ENCODE assay signal across 11 mouse cellular contexts in genomic region chr6:87789791-87790190, GRCm38 (mm10). TPM values are rescaled to one million over a fixed set of nuclear protein-coding genes. Genes with fewer than 3 reads are reported as not detected.
DNase-seq lines count a peak whose midpoint lies in the region; ATAC-seq and TF ChIP-seq lines count a peak whose summit lies in the region.
"Had no signal": no experiment of that assay in that cellular context is flagged by ENCODE, and none has a peak within 500 bp of the region (broad histone marks: within the 10 kb centered on the region; RNA-seq: fewer than 3 reads in every experiment).

No protein-coding gene starts in this region.

- H3K9ac ChIP-seq in forebrain, embryonic 16.5 days (replicated peaks; ENCODE audit: low read depth, low read length), result no peak overlapping the region
- H3K9ac ChIP-seq in kidney, postnatal 0 days (ENCODE audit: low read depth, low read length), result no peak overlapping the region
- no peak overlapping the region; the same call in 1 of the 2 replicates for H3K9ac ChIP-seq in embryonic facial prominence, embryonic 14.5 days (ENCODE audit: low read depth, low read length)
- H3K9ac ChIP-seq in liver, embryonic 15.5 days, result peak overlapping the region; percentile 50
- no peak overlapping the region for H3K9ac ChIP-seq in hindbrain, postnatal 0 days (replicated peaks; ENCODE audit: low read length)

- no peaks in the 10 kb centered on the region for H3K9me3 ChIP-seq in forebrain, embryonic 10.5 days
- no peaks in the 10 kb centered on the region for H3K9me3 ChIP-seq in forebrain, embryonic 16.5 days (ENCODE audit: control insufficient read depth, low read length)
- no peaks in the 10 kb centered on the region for H3K9me3 ChIP-seq in kidney, postnatal 0 days (replicated peaks; ENCODE audit: low read length)
- no peaks in the 10 kb centered on the region for H3K9me3 ChIP-seq in embryonic facial prominence, embryonic 14.5 days (ENCODE audit: control insufficient read depth, low read length)
- H3K9me3 ChIP-seq in liver, embryonic 15.5 days (replicated peaks), result no peaks in the 10 kb centered on the region
- H3K9me3 ChIP-seq in hindbrain, postnatal 0 days (ENCODE audit: low read length), result no peaks in the 10 kb centered on the region
- H3K9me3 ChIP-seq: embryonic facial prominence, embryonic 12.5 days had no signal

- H3K27ac ChIP-seq in forebrain, embryonic 10.5 days, result peak overlapping the region; percentile 66
- H3K27ac ChIP-seq in forebrain, embryonic 16.5 days (ENCODE audit: low read length), result no peak overlapping the region
- H3K27ac ChIP-seq in kidney, postnatal 0 days, result peak overlapping the region; percentile 62
- H3K27ac ChIP-seq in kidney, adult 2 months (ENCODE audit: insufficient read depth, low read depth, low read length), result no peak overlapping the region
- H3K27ac ChIP-seq in embryonic facial prominence, embryonic 14.5 days (replicated peaks; ENCODE audit: low read depth, low read length), result 0 out of 2 replicates have a peak overlapping the region, but pooled peaks have one; percentile 55
- peak overlapping the region; percentile 96 for H3K27ac ChIP-seq in liver, embryonic 15.5 days (replicated peaks)
- H3K27ac ChIP-seq in hindbrain, postnatal 0 days, result no peak overlapping the region
- H3K27ac ChIP-seq: layer of hippocampus, adult 2 months had no signal

- no peak for ATAC-seq in forebrain, embryonic 16.5 days
- ATAC-seq in kidney, postnatal 0 days (replicated peaks; ENCODE audit: low FRiP score, low read depth), result no peak
- no peak for ATAC-seq in embryonic facial prominence, embryonic 14.5 days (ENCODE audit: low read depth)
- ATAC-seq in liver, embryonic 15.5 days (ENCODE audit: insufficient read depth), result no peak
- ATAC-seq in hindbrain, postnatal 0 days, result no peak

- peaks cover 7% of the 10 kb centered on the region; the same call in 1 of the 2 replicates for H3K4me1 ChIP-seq in forebrain, embryonic 10.5 days
- H3K4me1 ChIP-seq in forebrain, embryonic 16.5 days (replicated peaks; ENCODE audit: control insufficient read depth, insufficient read depth, low read length), result peaks cover 5% of the 10 kb centered on the region
- peaks cover 9% of the 10 kb centered on the region for H3K4me1 ChIP-seq in kidney, postnatal 0 days (replicated peaks; ENCODE audit: insufficient read depth, low read length)
- 0 out of 2 replicates have a peak, but pooled peaks cover 2% of the 10 kb centered on the region for H3K4me1 ChIP-seq in kidney, adult 2 months (ENCODE audit: control insufficient read depth, insufficient read depth, low read length)
- H3K4me1 ChIP-seq in embryonic facial prominence, embryonic 14.5 days (ENCODE audit: control insufficient read depth, insufficient read depth, low read length), result 0 out of 2 replicates have a peak, but pooled peaks cover 3% of the 10 kb centered on the region
- H3K4me1 ChIP-seq in liver, embryonic 15.5 days (replicated peaks), result peaks cover 76% of the 10 kb centered on the region
- no peaks in the 10 kb centered on the region; the same call in 1 of the 2 replicates for H3K4me1 ChIP-seq in hindbrain, postnatal 0 days (ENCODE audit: insufficient read depth, low read length)

- H3K4me2 ChIP-seq in forebrain, embryonic 16.5 days (ENCODE audit: low read length), result no peak overlapping the region
- no peak overlapping the region for H3K4me2 ChIP-seq in kidney, postnatal 0 days (ENCODE audit: low read length)
- no peak overlapping the region for H3K4me2 ChIP-seq in embryonic facial prominence, embryonic 14.5 days (ENCODE audit: low read depth, low read length)
- H3K4me2 ChIP-seq in liver, embryonic 15.5 days, result 0 out of 2 replicates have a peak overlapping the region, but pooled peaks have one; percentile 65
- H3K4me2 ChIP-seq in hindbrain, postnatal 0 days (ENCODE audit: low read depth, low read length), result no peak overlapping the region
- H3K4me2 ChIP-seq: embryonic facial prominence, embryonic 12.5 days; midbrain, embryonic 11.5 days had no signal

- no peaks in the 10 kb centered on the region for H3K27me3 ChIP-seq in forebrain, embryonic 10.5 days (ENCODE audit: poor library complexity, severe bottlenecking)
- no peaks in the 10 kb centered on the region for H3K27me3 ChIP-seq in forebrain, embryonic 16.5 days (replicated peaks; ENCODE audit: control insufficient read depth, insufficient read depth, low read length)
- no peaks in the 10 kb centered on the region for H3K27me3 ChIP-seq in kidney, postnatal 0 days (ENCODE audit: insufficient read depth, low read length)
- no peaks in the 10 kb centered on the region for H3K27me3 ChIP-seq in kidney, adult 2 months (replicated peaks; ENCODE audit: control insufficient read depth, insufficient read depth, low read length)
- no peaks in the 10 kb centered on the region for H3K27me3 ChIP-seq in embryonic facial prominence, embryonic 14.5 days (replicated peaks; ENCODE audit: control insufficient read depth, insufficient read depth, low read length)
- no peaks in the 10 kb centered on the region for H3K27me3 ChIP-seq in liver, embryonic 15.5 days
- no peaks in the 10 kb centered on the region for H3K27me3 ChIP-seq in hindbrain, postnatal 0 days (ENCODE audit: insufficient read depth, low read length)
- H3K27me3 ChIP-seq: embryonic facial prominence, embryonic 12.5 days had no signal

- no peak overlapping the region for H3K4me3 ChIP-seq in forebrain, embryonic 10.5 days
- no peak overlapping the region for H3K4me3 ChIP-seq in forebrain, embryonic 16.5 days (replicated peaks; ENCODE audit: low read length)
- no peak overlapping the region for H3K4me3 ChIP-seq in kidney, postnatal 0 days (replicated peaks; ENCODE audit: low read depth, low read length)
- no peak overlapping the region for H3K4me3 ChIP-seq in kidney, adult 2 months (ENCODE audit: insufficient read depth, low read depth, low read length)
- no peak overlapping the region for H3K4me3 ChIP-seq in embryonic facial prominence, embryonic 14.5 days (ENCODE audit: low read depth, low read length)
- no peak overlapping the region for H3K4me3 ChIP-seq in liver, embryonic 15.5 days (replicated peaks)
- no peak overlapping the region for H3K4me3 ChIP-seq in hindbrain, postnatal 0 days (ENCODE audit: low read length)
- H3K4me3 ChIP-seq: embryonic facial prominence, embryonic 12.5 days; layer of hippocampus, adult 2 months had no signal

- H3K36me3 ChIP-seq in forebrain, embryonic 10.5 days (replicated peaks), result peaks cover 13% of the 10 kb centered on the region
- H3K36me3 ChIP-seq in forebrain, embryonic 16.5 days (ENCODE audit: control insufficient read depth, insufficient read depth), result 0 out of 2 replicates have a peak, but pooled peaks cover 3% of the 10 kb centered on the region
- peaks cover 11% of the 10 kb centered on the region for H3K36me3 ChIP-seq in kidney, postnatal 0 days (ENCODE audit: insufficient read depth, low read length)
- no peaks in the 10 kb centered on the region; the same call in 1 of the 2 replicates for H3K36me3 ChIP-seq in kidney, adult 2 months (ENCODE audit: control insufficient read depth, insufficient read depth, low read length)
- H3K36me3 ChIP-seq in embryonic facial prominence, embryonic 14.5 days (ENCODE audit: control insufficient read depth, insufficient read depth, low read length), result peaks cover 12% of the 10 kb centered on the region
- H3K36me3 ChIP-seq in liver, embryonic 15.5 days (replicated peaks), result peaks cover 73% of the 10 kb centered on the region
- peaks cover 6% of the 10 kb centered on the region; the same call in 1 of the 2 replicates for H3K36me3 ChIP-seq in hindbrain, postnatal 0 days (ENCODE audit: insufficient read depth, low read length)

- TF ChIP-seq POLR2A in kidney, adult 2 months (IDR thresholded peaks at IDR 0.05; ENCODE audit: low read depth, low read length), result no peak

- DNase-seq in forebrain, embryonic 10.5 days (ENCODE audit: extremely low spot score, low spot score), result no peak
- DNase-seq in kidney, postnatal 0 days (ENCODE audit: low spot score), result no peak
- no peak for DNase-seq in kidney, adult 2 months
- DNase-seq in embryonic facial prominence, embryonic 14.5 days (ENCODE audit: low spot score), result no peak
- DNase-seq in hindbrain, postnatal 0 days (ENCODE audit: low spot score), result no peak
- no peak for DNase-seq in layer of hippocampus, adult 8-10 months (ENCODE audit: low spot score in 2 of 2)

- no peak for TF ChIP-seq CTCF in kidney, postnatal 0 days (IDR thresholded peaks at IDR 0.05; ENCODE audit: low read depth)
- no peak for TF ChIP-seq CTCF in kidney, adult 2 months (conservative IDR thresholded peaks at IDR 0.05; ENCODE audit: insufficient read depth, insufficient read length, low read depth, low read length)
- TF ChIP-seq CTCF in hindbrain, postnatal 0 days (IDR thresholded peaks at IDR 0.05; ENCODE audit: low read depth), result no peak

- WGBS in forebrain, embryonic 10.5 days, result 94% methylated on average over 6 of the region's 6 CpGs
- WGBS in forebrain, embryonic 16.5 days, result 96% methylated on average over 6 of the region's 6 CpGs
- WGBS in kidney, postnatal 0 days, result 64% methylated on average over 6 of the region's 6 CpGs
- WGBS in kidney, adult 2 months, result 77% methylated on average over 6 of the region's 6 CpGs
- WGBS in embryonic facial prominence, embryonic 14.5 days, result 94% methylated on average over 6 of the region's 6 CpGs
- WGBS in liver, embryonic 15.5 days (ENCODE audit: insufficient replicate concordance), result 67% methylated on average over 6 of the region's 6 CpGs
- WGBS in hindbrain, postnatal 0 days, result 93% methylated on average over 6 of the region's 6 CpGs

RNA-seq across cellular contexts. Expression of gene Gp9, which starts 11.9 kb away (rescaled TPM):
- polyA plus RNA-seq in forebrain, embryonic 10.5 days (2016; fragmentation: Nextera tagmentation; extraction: Ambion mirVana), result 2.5 and 3.2 TPM in 2 replicates
- polyA plus RNA-seq in forebrain, embryonic 16.5 days (2015; fragmentation: Nextera tagmentation; extraction: Ambion mirVana), result 0.24 and 0.39 TPM in 2 replicates
- polyA plus RNA-seq in kidney, postnatal 0 days (2015; fragmentation: Nextera tagmentation; extraction: Ambion mirVana), result 0.42 and 0.66 TPM in 2 replicates
- 0.66 and 1.1 TPM in 2 replicates for polyA plus RNA-seq in kidney, adult 2 months (2012; rRNA removed)
- polyA plus RNA-seq in embryonic facial prominence, embryonic 14.5 days (2014; fragmentation: Nextera tagmentation; extraction: Ambion mirVana), result 1.2 and 1.3 TPM in 2 replicates
- 26.8 and 29.9 TPM in 2 replicates for polyA plus RNA-seq in liver, embryonic 15.5 days (2015; fragmentation: Nextera tagmentation; extraction: Ambion mirVana)
- 0.32 TPM in 1 of 2 replicates, not detected in the other for total RNA-seq in hindbrain, postnatal 0 days (2014; rRNA removed)
- 0.20 and 0.34 TPM in 2 replicates for polyA plus RNA-seq in hindbrain, postnatal 0 days (2015; fragmentation: Nextera tagmentation; extraction: Ambion mirVana)
- 1 to 10 TPM in 2 of 4 experiments, under 1 TPM in 2; 0.37 to 1.5 (median 0.85) TPM for total RNA-seq in layer of hippocampus, adult 8-10 months (2022)

RNA-seq across cellular contexts. Expression of gene Rab43, which starts 22.2 kb away (rescaled TPM):
- polyA plus RNA-seq in forebrain, embryonic 10.5 days (2016; fragmentation: Nextera tagmentation; extraction: Ambion mirVana), result 4.6 and 6.6 TPM in 2 replicates
- 6.1 and 8.0 TPM in 2 replicates for polyA plus RNA-seq in forebrain, embryonic 16.5 days (2015; fragmentation: Nextera tagmentation; extraction: Ambion mirVana)
- polyA plus RNA-seq in kidney, postnatal 0 days (2015; fragmentation: Nextera tagmentation; extraction: Ambion mirVana), result 16.4 and 17.1 TPM in 2 replicates
- 49.5 and 52.0 TPM in 2 replicates for polyA plus RNA-seq in kidney, adult 2 months (2012; rRNA removed)
- 14.2 and 18.6 TPM in 2 replicates for polyA plus RNA-seq in embryonic facial prominence, embryonic 14.5 days (2014; fragmentation: Nextera tagmentation; extraction: Ambion mirVana)
- 33.2 and 44.8 TPM in 2 replicates for polyA plus RNA-seq in liver, embryonic 15.5 days (2015; fragmentation: Nextera tagmentation; extraction: Ambion mirVana)
- total RNA-seq in hindbrain, postnatal 0 days (2014; rRNA removed), result 18.6 and 27.3 TPM in 2 replicates
- polyA plus RNA-seq in hindbrain, postnatal 0 days (2015; fragmentation: Nextera tagmentation; extraction: Ambion mirVana), result 7.4 and 8.0 TPM in 2 replicates
- 10 to 100 TPM; 18.9 to 23.5 (median 20.0) TPM for total RNA-seq in layer of hippocampus, adult 8-10 months (2022)

RNA-seq across cellular contexts. Expression of gene Gm45140, which starts 45.8 kb away (rescaled TPM):
- 2.1 TPM in 2 replicates for polyA plus RNA-seq in forebrain, embryonic 10.5 days (2016; fragmentation: Nextera tagmentation; extraction: Ambion mirVana)
- polyA plus RNA-seq in forebrain, embryonic 16.5 days (2015; fragmentation: Nextera tagmentation; extraction: Ambion mirVana), result 2.5 and 4.4 TPM in 2 replicates
- polyA plus RNA-seq in kidney, postnatal 0 days (2015; fragmentation: Nextera tagmentation; extraction: Ambion mirVana), result 3.0 and 4.1 TPM in 2 replicates
- 0.53 and 0.77 TPM in 2 replicates for polyA plus RNA-seq in kidney, adult 2 months (2012; rRNA removed)
- polyA plus RNA-seq in embryonic facial prominence, embryonic 14.5 days (2014; fragmentation: Nextera tagmentation; extraction: Ambion mirVana), result 3.6 and 4.1 TPM in 2 replicates
- 3.0 and 4.1 TPM in 2 replicates for polyA plus RNA-seq in liver, embryonic 15.5 days (2015; fragmentation: Nextera tagmentation; extraction: Ambion mirVana)
- total RNA-seq in hindbrain, postnatal 0 days (2014; rRNA removed), result 0.54 TPM in 1 of 2 replicates, not detected in the other
- polyA plus RNA-seq in hindbrain, postnatal 0 days (2015; fragmentation: Nextera tagmentation; extraction: Ambion mirVana), result 1.5 and 2.0 TPM in 2 replicates
- 1 to 10 TPM in 2 of 4 experiments, under 1 TPM in 2; 0.49 to 3.8 (median 1.5) TPM for total RNA-seq in layer of hippocampus, adult 8-10 months (2022)

RNA-seq across cellular contexts. Expression of gene Isy1, which starts 48.8 kb away (rescaled TPM):
- polyA plus RNA-seq in forebrain, embryonic 10.5 days (2016; fragmentation: Nextera tagmentation; extraction: Ambion mirVana), result 76.4 and 78.6 TPM in 2 replicates
- polyA plus RNA-seq in forebrain, embryonic 16.5 days (2015; fragmentation: Nextera tagmentation; extraction: Ambion mirVana), result 28.2 and 30.2 TPM in 2 replicates
- polyA plus RNA-seq in kidney, postnatal 0 days (2015; fragmentation: Nextera tagmentation; extraction: Ambion mirVana), result 46.6 and 48.5 TPM in 2 replicates
- 14.1 and 18.4 TPM in 2 replicates for polyA plus RNA-seq in kidney, adult 2 months (2012; rRNA removed)
- 34.7 and 42.7 TPM in 2 replicates for polyA plus RNA-seq in embryonic facial prominence, embryonic 14.5 days (2014; fragmentation: Nextera tagmentation; extraction: Ambion mirVana)
- polyA plus RNA-seq in liver, embryonic 15.5 days (2015; fragmentation: Nextera tagmentation; extraction: Ambion mirVana), result 21.7 and 24.1 TPM in 2 replicates
- total RNA-seq in hindbrain, postnatal 0 days (2014; rRNA removed), result 7.9 and 11.3 TPM in 2 replicates
- 27.4 and 31.5 TPM in 2 replicates for polyA plus RNA-seq in hindbrain, postnatal 0 days (2015; fragmentation: Nextera tagmentation; extraction: Ambion mirVana)
- total RNA-seq in layer of hippocampus, adult 8-10 months (2022), result 10 to 100 TPM; 24.5 to 37.1 (median 28.0) TPM

RNA-seq across cellular contexts. Expression of gene Efcc1, which starts 59.1 kb away (rescaled TPM):
- 0.84 TPM in 2 replicates for polyA plus RNA-seq in forebrain, embryonic 10.5 days (2016; fragmentation: Nextera tagmentation; extraction: Ambion mirVana)
- polyA plus RNA-seq in forebrain, embryonic 16.5 days (2015; fragmentation: Nextera tagmentation; extraction: Ambion mirVana), result 1.8 and 2.3 TPM in 2 replicates
- polyA plus RNA-seq in kidney, postnatal 0 days (2015; fragmentation: Nextera tagmentation; extraction: Ambion mirVana), result 1.7 and 2.0 TPM in 2 replicates
- 2.7 and 3.0 TPM in 2 replicates for polyA plus RNA-seq in kidney, adult 2 months (2012; rRNA removed)
- 1.5 and 1.9 TPM in 2 replicates for polyA plus RNA-seq in embryonic facial prominence, embryonic 14.5 days (2014; fragmentation: Nextera tagmentation; extraction: Ambion mirVana)
- 0.15 and 0.16 TPM in 2 replicates for polyA plus RNA-seq in liver, embryonic 15.5 days (2015; fragmentation: Nextera tagmentation; extraction: Ambion mirVana)
- 5.4 and 22.0 TPM in 2 replicates for total RNA-seq in hindbrain, postnatal 0 days (2014; rRNA removed)
- 8.3 TPM in 2 replicates for polyA plus RNA-seq in hindbrain, postnatal 0 days (2015; fragmentation: Nextera tagmentation; extraction: Ambion mirVana)
- total RNA-seq in layer of hippocampus, adult 8-10 months (2022), result 1 to 10 TPM; 4.6 to 9.4 (median 5.8) TPM

Comparison
In these comparisons a context has a peak if more than half of its experiments do, and no peak if none do; other contexts are left out.
1. H3K27ac ChIP-seq: peak in forebrain, embryonic 10.5 days (single experiment), kidney, postnatal 0 days (single experiment), embryonic facial prominence, embryonic 14.5 days (single experiment) and liver, embryonic 15.5 days (single experiment); none in forebrain, embryonic 16.5 days (single experiment), kidney, adult 2 months (single experiment) and hindbrain, postnatal 0 days (single experiment).